Mouse (Mus musculus) layer of hippocampus, adult 9-11 months (tissue): ENCODE results near the gene Arl4a.
A peak's percentile ranks its signal among the peaks of the same experiment; 100 is the strongest.

ENCODE experiments used
- DNase-seq: peaks from one replicate; pipeline ENCODE4 v3.0.0; 2022

The Arl4a gene

GRCm38 (mm10) chr12:39957931-39958671 is 79.7 kb downstream of the Arl4a start:
- DNase-seq, result peak; percentile 42

- peak; percentile 52 for DNase-seq
These were observed 81.4 kb downstream of the Arl4a start for GRCm38 (mm10) chr12:39956396-39956795.
